ENCODE assay signal across 12 mouse cellular contexts in the genomic region with DNA sequence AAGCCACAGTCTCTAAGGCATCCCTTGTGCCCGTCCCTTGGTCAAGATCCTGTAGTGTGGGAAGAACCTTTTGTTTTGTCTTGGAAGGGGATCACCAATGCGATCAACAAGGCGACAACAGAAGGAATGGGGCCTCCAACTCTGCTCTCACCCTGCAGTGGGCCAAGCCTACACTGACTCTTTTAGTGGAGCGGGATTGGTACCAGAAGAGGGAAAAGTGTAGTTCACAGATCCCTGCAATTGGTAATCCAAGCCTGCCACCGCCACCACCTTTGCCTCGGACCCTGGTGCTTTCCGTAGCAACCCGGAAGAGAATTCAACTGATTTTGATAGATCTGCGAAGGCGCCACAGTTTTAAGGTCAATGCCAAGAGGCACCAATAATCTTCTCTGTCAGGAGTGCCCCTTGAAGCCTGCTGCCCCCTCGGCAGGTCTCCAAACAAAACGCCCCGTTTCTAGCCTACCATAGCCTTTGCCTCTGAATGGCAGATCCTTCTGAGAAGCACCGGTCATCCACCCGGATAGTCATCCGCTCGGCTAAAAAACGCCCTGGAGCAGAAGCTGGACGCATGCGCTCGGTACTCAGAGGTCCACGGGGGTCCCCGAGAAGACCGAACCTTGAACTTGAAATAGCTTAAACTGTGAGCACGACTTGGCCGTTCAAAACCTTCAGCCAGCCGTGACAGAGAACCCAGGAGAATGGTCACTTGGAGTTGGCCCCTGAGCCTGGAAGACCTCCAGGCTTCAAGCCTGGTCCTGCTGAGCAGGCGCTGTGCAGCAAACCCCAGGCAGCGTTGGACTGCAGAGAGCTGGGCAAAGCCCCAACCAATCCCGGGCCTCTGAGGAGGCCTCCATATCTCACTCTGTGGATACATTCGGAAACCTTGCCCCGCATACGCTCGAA. TPM values are rescaled to one million over a fixed set of nuclear protein-coding genes. Genes with fewer than 3 reads are reported as not detected.
DNase-seq lines count a peak whose midpoint lies in the region; ATAC-seq and TF ChIP-seq lines count a peak whose summit lies in the region.
"Had no signal": no experiment of that assay in that cellular context is flagged by ENCODE, and none has a peak within 500 bp of the region (broad histone marks: within the 10 kb centered on the region; RNA-seq: fewer than 3 reads in every experiment).

No protein-coding gene starts in this region.

- peaks cover 98% of the 10 kb centered on the region for H3K27me3 ChIP-seq in heart, embryonic 14.5 days (ENCODE audit: control insufficient read depth, insufficient read depth, low read length)
- peaks cover 95% of the 10 kb centered on the region for H3K27me3 ChIP-seq in lung, postnatal 0 days (replicated peaks; ENCODE audit: insufficient read depth, low read length)
- H3K27me3 ChIP-seq in embryonic facial prominence, embryonic 14.5 days (replicated peaks; ENCODE audit: control insufficient read depth, insufficient read depth, low read length), result peaks cover 100% of the 10 kb centered on the region
- peaks cover 86% of the 10 kb centered on the region for H3K27me3 ChIP-seq in limb, embryonic 11.5 days (ENCODE audit: control insufficient read depth, insufficient read depth, low read length)

- TF ChIP-seq CTCF in lung, postnatal 0 days (IDR thresholded peaks at IDR 0.05), result no peak

- DNase-seq in heart, adult 18-20 months, result no peak
- DNase-seq in lung, postnatal 0 days (ENCODE audit: low spot score), result peak; percentile 30
- DNase-seq in lung, postnatal 36 days, result no peak
- peak; percentile 60 for DNase-seq in embryonic facial prominence, embryonic 14.5 days (ENCODE audit: low spot score)
- DNase-seq in limb, embryonic 11.5 days (ENCODE audit: low spot score), result peak; percentile 69
- no peak for DNase-seq in adrenal gland, adult 18-20 months (ENCODE audit: low spot score in 2 of 2)
- DNase-seq: layer of hippocampus, adult 9-11 months had no signal

- no peak overlapping the region for H3K27ac ChIP-seq in heart, embryonic 14.5 days (replicated peaks in 1 of 2; ENCODE audit: control insufficient read depth in 1 of 2, insufficient read depth in 1 of 2, low read depth in 2 of 2, low read length in 2 of 2)
- H3K27ac ChIP-seq in lung, postnatal 0 days (ENCODE audit: low read length), result no peak overlapping the region
- H3K27ac ChIP-seq in embryonic facial prominence, embryonic 14.5 days (replicated peaks; ENCODE audit: low read depth, low read length), result no peak overlapping the region
- no peak overlapping the region for H3K27ac ChIP-seq in limb, embryonic 11.5 days (replicated peaks; ENCODE audit: low read depth, low read length)
- H3K27ac ChIP-seq: macrophage had no signal

- 3% methylated on average over 34 of the region's 34 CpGs for WGBS in heart, embryonic 14.5 days
- WGBS in lung, postnatal 0 days, result 2% methylated on average over 34 of the region's 34 CpGs
- WGBS in embryonic facial prominence, embryonic 14.5 days, result 2% methylated on average over 33 of the region's 34 CpGs
- WGBS in limb, embryonic 11.5 days, result 2% methylated on average over 34 of the region's 34 CpGs

- no peak overlapping the region for H3K9ac ChIP-seq in heart, embryonic 14.5 days (ENCODE audit: low read length)
- no peak overlapping the region for H3K9ac ChIP-seq in lung, postnatal 0 days (replicated peaks; ENCODE audit: low read depth)
- H3K9ac ChIP-seq in embryonic facial prominence, embryonic 14.5 days (ENCODE audit: low read depth, low read length), result no peak overlapping the region
- H3K9ac ChIP-seq in limb, embryonic 11.5 days (ENCODE audit: low read length), result no peak overlapping the region

- no peaks in the 10 kb centered on the region for H3K9me3 ChIP-seq in heart, embryonic 14.5 days (ENCODE audit: control insufficient read depth, low read length)
- no peaks in the 10 kb centered on the region for H3K9me3 ChIP-seq in lung, postnatal 0 days (ENCODE audit: low read length)
- H3K9me3 ChIP-seq in embryonic facial prominence, embryonic 14.5 days (ENCODE audit: control insufficient read depth, low read length), result no peaks in the 10 kb centered on the region
- no peaks in the 10 kb centered on the region for H3K9me3 ChIP-seq in limb, embryonic 11.5 days (ENCODE audit: control insufficient read depth, low read length)

- H3K4me2 ChIP-seq in heart, embryonic 14.5 days (ENCODE audit: low read length), result 0 out of 2 replicates have a peak overlapping the region, but pooled peaks have one; percentile 16
- H3K4me2 ChIP-seq in lung, postnatal 0 days (replicated peaks; ENCODE audit: low read depth, low read length), result 0 out of 2 replicates have a peak overlapping the region, but pooled peaks have one; percentile 11
- H3K4me2 ChIP-seq in embryonic facial prominence, embryonic 14.5 days (ENCODE audit: low read depth, low read length), result peak overlapping the region; percentile 3; the same call in 1 of the 2 replicates
- H3K4me2 ChIP-seq in limb, embryonic 11.5 days (ENCODE audit: low read depth, severe bottlenecking), result no peak overlapping the region

- no peaks in the 10 kb centered on the region for H3K36me3 ChIP-seq in heart, embryonic 14.5 days (ENCODE audit: control insufficient read depth, insufficient read depth, low read length)
- H3K36me3 ChIP-seq in lung, postnatal 0 days (ENCODE audit: insufficient read depth, low read length), result no peaks in the 10 kb centered on the region
- no peaks in the 10 kb centered on the region for H3K36me3 ChIP-seq in embryonic facial prominence, embryonic 14.5 days (ENCODE audit: control insufficient read depth, insufficient read depth, low read length)
- H3K36me3 ChIP-seq in limb, embryonic 11.5 days (ENCODE audit: control insufficient read depth, insufficient read depth, low read length), result no peaks in the 10 kb centered on the region

- ATAC-seq in heart, embryonic 14.5 days (ENCODE audit: insufficient number of reproducible peaks, insufficient read depth, low FRiP score, low read depth), result no peak
- no peak for ATAC-seq in lung, postnatal 0 days
- ATAC-seq in embryonic facial prominence, embryonic 14.5 days (ENCODE audit: low read depth), result no peak
- ATAC-seq in limb, embryonic 11.5 days (ENCODE audit: insufficient number of reproducible peaks, low FRiP score, low TSS enrichment, low read depth), result no peak

- H3K4me1 ChIP-seq in heart, embryonic 14.5 days (ENCODE audit: control insufficient read depth in 2 of 2, insufficient read depth in 2 of 2, low read length in 2 of 2), result peaks cover 10 to 13% of the 10 kb centered on the region in 2 experiments
- H3K4me1 ChIP-seq in lung, postnatal 0 days (ENCODE audit: insufficient read depth, low read depth, low read length), result peaks cover 4% of the 10 kb centered on the region; the same call in 1 of the 2 replicates
- H3K4me1 ChIP-seq in embryonic facial prominence, embryonic 14.5 days (ENCODE audit: control insufficient read depth, insufficient read depth, low read length), result peaks cover 14% of the 10 kb centered on the region; the same call in 1 of the 2 replicates
- H3K4me1 ChIP-seq in limb, embryonic 11.5 days (ENCODE audit: control insufficient read depth, insufficient read depth, low read length), result peaks cover 10% of the 10 kb centered on the region; the same call in 1 of the 2 replicates

- peak overlapping the region in 1 of 2 experiments; percentile 21; a peak in 2 of 4 replicates for H3K4me3 ChIP-seq in heart, embryonic 14.5 days (ENCODE audit: control insufficient read depth in 1 of 2, insufficient read depth in 1 of 2, low read depth in 1 of 2, low read length in 2 of 2)
- H3K4me3 ChIP-seq in lung, postnatal 0 days (ENCODE audit: low read depth, low read length), result 0 out of 2 replicates have a peak overlapping the region, but pooled peaks have one; percentile 3
- H3K4me3 ChIP-seq in embryonic facial prominence, embryonic 14.5 days (ENCODE audit: low read depth, low read length), result peak overlapping the region; percentile 2; the same call in 1 of the 2 replicates
- no peak overlapping the region for H3K4me3 ChIP-seq in limb, embryonic 11.5 days (ENCODE audit: low read depth, low read length)

- TF ChIP-seq EP300 in lung, postnatal 0 days (IDR thresholded peaks at IDR 0.05), result no peak

RNA-seq across cellular contexts. Expression of gene Vax2, which starts 3.4 kb away (rescaled TPM):
- polyA plus RNA-seq in heart, embryonic 14.5 days (2014; fragmentation: Nextera tagmentation; extraction: Ambion mirVana), result not detected in 2 replicates
- total RNA-seq in heart, adult 18-20 months (2021), result not detected
- not detected in 2 replicates for polyA plus RNA-seq in lung, postnatal 0 days (2015; fragmentation: Nextera tagmentation; extraction: Ambion mirVana)
- 0.43 and 0.45 TPM in 2 replicates for polyA plus RNA-seq in embryonic facial prominence, embryonic 14.5 days (2014; fragmentation: Nextera tagmentation; extraction: Ambion mirVana)
- 1.5 and 2.7 TPM in 2 replicates for polyA plus RNA-seq in limb, embryonic 11.5 days (2014; fragmentation: Nextera tagmentation; extraction: Ambion mirVana)
- total RNA-seq in adrenal gland, adult 18-20 months (2021), result not detected
- total RNA-seq: neutrophil, adult 5-6 weeks had no signal
- polyA plus RNA-seq: gonadal fat pad, adult 2 months; macrophage; spleen, adult 2 months had no signal

RNA-seq across cellular contexts. Expression of gene Atp6v1b1, which starts 28.3 kb away (rescaled TPM):
- not detected in 2 replicates for polyA plus RNA-seq in heart, embryonic 14.5 days (2014; fragmentation: Nextera tagmentation; extraction: Ambion mirVana)
- total RNA-seq in heart, adult 18-20 months (2021), result under 1 TPM in 1 of 2 experiments, not detected in 1; 0.77 TPM
- polyA plus RNA-seq in lung, postnatal 0 days (2015; fragmentation: Nextera tagmentation; extraction: Ambion mirVana), result 0.56 and 0.64 TPM in 2 replicates
- 1.8 and 2.3 TPM in 2 replicates for polyA plus RNA-seq in embryonic facial prominence, embryonic 14.5 days (2014; fragmentation: Nextera tagmentation; extraction: Ambion mirVana)
- polyA plus RNA-seq in limb, embryonic 11.5 days (2014; fragmentation: Nextera tagmentation; extraction: Ambion mirVana), result 0.27 TPM in 1 of 2 replicates, not detected in the other
- not detected for total RNA-seq in adrenal gland, adult 18-20 months (2021)
- total RNA-seq: neutrophil, adult 5-6 weeks had no signal
- polyA plus RNA-seq: macrophage had no signal

RNA-seq across cellular contexts. Expression of gene Cd207, which starts 36.8 kb away (rescaled TPM):
- polyA plus RNA-seq in heart, embryonic 14.5 days (2014; fragmentation: Nextera tagmentation; extraction: Ambion mirVana), result 0.22 TPM in 2 replicates
- total RNA-seq in heart, adult 18-20 months (2021), result 1 to 10 TPM in 1 of 2 experiments, under 1 TPM in 1; 0.98 to 1.0 TPM
- not detected in 2 replicates for polyA plus RNA-seq in lung, postnatal 0 days (2015; fragmentation: Nextera tagmentation; extraction: Ambion mirVana)
- polyA plus RNA-seq in embryonic facial prominence, embryonic 14.5 days (2014; fragmentation: Nextera tagmentation; extraction: Ambion mirVana), result not detected in 2 replicates
- polyA plus RNA-seq in limb, embryonic 11.5 days (2014; fragmentation: Nextera tagmentation; extraction: Ambion mirVana), result not detected in 2 replicates
- total RNA-seq in adrenal gland, adult 18-20 months (2021), result under 1 TPM; 0.27 to 0.32 TPM
- total RNA-seq: neutrophil, adult 5-6 weeks had no signal
- polyA plus RNA-seq: gonadal fat pad, adult 2 months; macrophage had no signal

RNA-seq across cellular contexts. Expression of gene Ankrd53, which starts 48.0 kb away (rescaled TPM):
- not detected in 2 replicates for polyA plus RNA-seq in heart, embryonic 14.5 days (2014; fragmentation: Nextera tagmentation; extraction: Ambion mirVana)
- total RNA-seq in heart, adult 18-20 months (2021), result not detected
- polyA plus RNA-seq in lung, postnatal 0 days (2015; fragmentation: Nextera tagmentation; extraction: Ambion mirVana), result 0.12 TPM in 1 of 2 replicates, not detected in the other
- 0.17 TPM in 1 of 2 replicates, not detected in the other for polyA plus RNA-seq in embryonic facial prominence, embryonic 14.5 days (2014; fragmentation: Nextera tagmentation; extraction: Ambion mirVana)
- polyA plus RNA-seq in limb, embryonic 11.5 days (2014; fragmentation: Nextera tagmentation; extraction: Ambion mirVana), result 0.16 TPM in 1 of 2 replicates, not detected in the other
- total RNA-seq in adrenal gland, adult 18-20 months (2021), result under 1 TPM in 1 of 2 experiments, not detected in 1; 0.16 TPM
- total RNA-seq: neutrophil, adult 5-6 weeks had no signal
- polyA plus RNA-seq: macrophage; spleen, adult 2 months had no signal

RNA-seq across cellular contexts. Expression of gene Clec4f, which starts 58.5 kb away (rescaled TPM):
- polyA plus RNA-seq in heart, embryonic 14.5 days (2014; fragmentation: Nextera tagmentation; extraction: Ambion mirVana), result 0.46 and 0.70 TPM in 2 replicates
- total RNA-seq in heart, adult 18-20 months (2021), result under 1 TPM in 1 of 2 experiments, not detected in 1; 0.18 TPM
- not detected in 2 replicates for polyA plus RNA-seq in lung, postnatal 0 days (2015; fragmentation: Nextera tagmentation; extraction: Ambion mirVana)
- not detected in 2 replicates for polyA plus RNA-seq in embryonic facial prominence, embryonic 14.5 days (2014; fragmentation: Nextera tagmentation; extraction: Ambion mirVana)
- not detected in 2 replicates for polyA plus RNA-seq in limb, embryonic 11.5 days (2014; fragmentation: Nextera tagmentation; extraction: Ambion mirVana)
- not detected for total RNA-seq in adrenal gland, adult 18-20 months (2021)
- total RNA-seq: neutrophil, adult 5-6 weeks had no signal
- polyA plus RNA-seq: gonadal fat pad, adult 2 months; macrophage; spleen, adult 2 months had no signal

Comparison
In these comparisons a context has a peak if more than half of its experiments do, and no peak if none do; other contexts are left out.
1. DNase-seq: peak in lung, postnatal 0 days (single experiment), embryonic facial prominence, embryonic 14.5 days (single experiment) and limb, embryonic 11.5 days (single experiment); none in heart, adult 18-20 months (0 of 2), lung, postnatal 36 days (single experiment) and adrenal gland, adult 18-20 months (0 of 2).